Mouse (Mus musculus): Measurements from ENCODE around the gene Diras1. TPM values are rescaled to one million over a fixed set of nuclear protein-coding genes. Genes with fewer than 3 reads are reported as not detected.
"Not testable (repeated sequence)": the region's sequence is repeated elsewhere in the genome, so short reads cannot be mapped to it uniquely, and the experiment has no call there.

The Diras1 gene
- total RNA-seq (2014; fragmentation: Nextera tagmentation) (not detected in 2 replicates), total RNA-seq (2017) (not detected in 2 replicates)

GRCm38 (mm10) chr10:81025639-81026275 lies at the start of gene Diras1:
Gene Diras1, minus strand, starts transcription at chr10:81025662.
- ATAC-seq (replicated peaks; ENCODE audit: poor library complexity, severe bottlenecking) = no peak

- no peak for ATAC-seq (replicated peaks; ENCODE audit: poor library complexity, severe bottlenecking)
These were observed 48.0 kb upstream of the Diras1 start for GRCm38 (mm10) chr10:81073464-81073863.

- ATAC-seq (replicated peaks; ENCODE audit: poor library complexity, severe bottlenecking) = no peak
These were observed 46.8 kb upstream of the Diras1 start for GRCm38 (mm10) chr10:81072290-81072689.

GRCm38 (mm10) chr10:81069836-81070235 lies 44.4 kb upstream of the Diras1 start, which contains the start of gene Thop1:
Gene Thop1, plus strand, starts transcription at chr10:81070035.
- peak; percentile 94 for ATAC-seq (replicated peaks; ENCODE audit: poor library complexity, severe bottlenecking)

- ATAC-seq (replicated peaks; ENCODE audit: poor library complexity, severe bottlenecking) = no peak
These were observed 43.2 kb upstream of the Diras1 start for GRCm38 (mm10) chr10:81068706-81069105.

GRCm38 (mm10) chr10:81064519-81064918 lies 39.1 kb upstream of the Diras1 start:
- ATAC-seq (replicated peaks; ENCODE audit: poor library complexity, severe bottlenecking) = not testable (repeated sequence)

- ATAC-seq (replicated peaks; ENCODE audit: poor library complexity, severe bottlenecking) = no peak
These were observed 37.2 kb upstream of the Diras1 start for GRCm38 (mm10) chr10:81062710-81063109.

GRCm38 (mm10) chr10:81059603-81060543 lies 34.4 kb upstream of the Diras1 start, which contains the start of gene Sgta:
Gene Sgta, minus strand, starts transcription at chr10:81060181.
- peak; percentile 98 for ATAC-seq (replicated peaks; ENCODE audit: poor library complexity, severe bottlenecking)

- no peak for ATAC-seq (replicated peaks; ENCODE audit: poor library complexity, severe bottlenecking)
These were observed 33.4 kb upstream of the Diras1 start for GRCm38 (mm10) chr10:81058896-81059295.

GRCm38 (mm10) chr10:81057406-81058130 lies 32.1 kb upstream of the Diras1 start:
- ATAC-seq (replicated peaks; ENCODE audit: poor library complexity, severe bottlenecking) = no peak

- not testable (repeated sequence) for ATAC-seq (replicated peaks; ENCODE audit: poor library complexity, severe bottlenecking)
These were observed 30.4 kb upstream of the Diras1 start for GRCm38 (mm10) chr10:81055802-81056340.

- ATAC-seq (replicated peaks; ENCODE audit: poor library complexity, severe bottlenecking) = no peak
These were observed 29.7 kb upstream of the Diras1 start for GRCm38 (mm10) chr10:81055169-81055568.

- no peak for ATAC-seq (replicated peaks; ENCODE audit: poor library complexity, severe bottlenecking)
These were observed 27.1 kb upstream of the Diras1 start for GRCm38 (mm10) chr10:81052577-81052976.

GRCm38 (mm10) chr10:81051133-81051532 lies 25.7 kb upstream of the Diras1 start:
- no peak for ATAC-seq (replicated peaks; ENCODE audit: poor library complexity, severe bottlenecking)

GRCm38 (mm10) chr10:81050645-81051044 lies 25.2 kb upstream of the Diras1 start:
- ATAC-seq (replicated peaks; ENCODE audit: poor library complexity, severe bottlenecking) = peak; percentile 57; the same call in 1 of the 2 replicates

GRCm38 (mm10) chr10:81045246-81045645 lies 19.8 kb upstream of the Diras1 start:
- not testable (repeated sequence) for ATAC-seq (replicated peaks; ENCODE audit: poor library complexity, severe bottlenecking)

- peak; percentile 56 for ATAC-seq (replicated peaks; ENCODE audit: poor library complexity, severe bottlenecking)
These were observed 16.2 kb upstream of the Diras1 start for GRCm38 (mm10) chr10:81041458-81042175.

GRCm38 (mm10) chr10:81036988-81037580 lies 11.6 kb upstream of the Diras1 start, which contains the start of gene Slc39a3:
Gene Slc39a3, minus strand, starts transcription at chr10:81037426.
- peak; percentile 96 for ATAC-seq (replicated peaks; ENCODE audit: poor library complexity, severe bottlenecking)

GRCm38 (mm10) chr10:81036251-81036650 lies 10.8 kb upstream of the Diras1 start:
- no peak for ATAC-seq (replicated peaks; ENCODE audit: poor library complexity, severe bottlenecking)

All from granulocyte monocyte progenitor cell, adult 5-6 weeks (primary cell).